Mouse (Mus musculus) adrenal gland, adult 18-20 months (tissue): Measurements from ENCODE around the gene Gzmn. TPM values are rescaled to one million over a fixed set of nuclear protein-coding genes. Genes with fewer than 3 reads are reported as not detected.
"Not testable (repeated sequence)": the region's sequence is repeated elsewhere in the genome, so short reads cannot be mapped to it uniquely, and the experiment has no call there.

ENCODE experiments used
- DNase-seq, 2 experiments: peaks; one replicate each; pipeline ENCODE4 v3.0.0; 2021 to 2022; ENCODE audit warnings: low spot score in 2 of 2
- long read RNA-seq, 2 experiments: library from polyadenylated mRNA; stranded (forward); transcript quantifications; one replicate each; pipeline ENCODE4 v2.0.0; 2021
- total RNA-seq, 2 experiments: library from RNA; stranded (reverse); gene quantifications; 1 replicate in 1 of 2; 2 replicates in 1 of 2; pipeline ENCODE4 v1.2.3; 2021

Gzmn gene
- total RNA-seq: not detected
- long read RNA-seq, experiment 1: 0 reads
- long read RNA-seq, experiment 2: 0 reads

GRCm38 (mm10) chr14:56174499-56174898, at the start of gene Gzmn:
Gene Gzmn (minus strand): TSS chr14:56174599.
- DNase-seq: no peak

- DNase-seq: no peak
Observed at GRCm38 (mm10) chr14:56211317-56211716, 36.9 kb upstream of the Gzmn start, which contains the start of gene Gzmf. Gene Gzmf (minus strand): TSS chr14:56211417.

GRCm38 (mm10) chr14:56205613-56206012, 31.2 kb upstream of the Gzmn start:
- DNase-seq: no peak

GRCm38 (mm10) chr14:56205021-56205420, 30.6 kb upstream of the Gzmn start:
- not testable (repeated sequence) for DNase-seq

GRCm38 (mm10) chr14:56203975-56204374, 29.6 kb upstream of the Gzmn start:
- DNase-seq: peak; percentile 61 to 69

GRCm38 (mm10) chr14:56186946-56187345, 12.5 kb upstream of the Gzmn start:
- peak in 1 of 2 experiments; percentile 24 for DNase-seq

GRCm38 (mm10) chr14:56186521-56186920, 12.1 kb upstream of the Gzmn start:
- no peak for DNase-seq

- peak; percentile 53 to 61 for DNase-seq
Observed at GRCm38 (mm10) chr14:56177651-56178050, 3.3 kb upstream of the Gzmn start.

GRCm38 (mm10) chr14:56173396-56173795, 1.0 kb downstream of the Gzmn start:
- no peak for DNase-seq

- DNase-seq: no peak
Observed at GRCm38 (mm10) chr14:56172744-56173143, 1.7 kb downstream of the Gzmn start.

GRCm38 (mm10) chr14:56168009-56168408, 6.4 kb downstream of the Gzmn start:
- no peak for DNase-seq

- no peak for DNase-seq
Observed at GRCm38 (mm10) chr14:56162109-56162508, 12.3 kb downstream of the Gzmn start.

- not testable (repeated sequence) for DNase-seq
Observed at GRCm38 (mm10) chr14:56159479-56159878, 14.9 kb downstream of the Gzmn start, which contains the start of gene Gzmg. Gene Gzmg (minus strand): TSS chr14:56159579.

GRCm38 (mm10) chr14:56155340-56155739, 19.1 kb downstream of the Gzmn start:
- no peak for DNase-seq

GRCm38 (mm10) chr14:56133675-56134074, 40.7 kb downstream of the Gzmn start:
- not testable (repeated sequence) for DNase-seq

GRCm38 (mm10) chr14:56132508-56132907, 41.9 kb downstream of the Gzmn start, which contains the start of gene Gzmd:
Gene Gzmd (minus strand): TSS chr14:56132608.
- DNase-seq: not testable (repeated sequence)

GRCm38 (mm10) chr14:56128341-56128740, 46.1 kb downstream of the Gzmn start:
- no peak for DNase-seq

- no peak for DNase-seq
Observed at GRCm38 (mm10) chr14:56123516-56123915, 50.9 kb downstream of the Gzmn start.

GRCm38 (mm10) chr14:56120525-56120924, 53.9 kb downstream of the Gzmn start, which contains the start of gene Gzme:
Gene Gzme (minus strand): TSS chr14:56120625.
- no peak for DNase-seq
